16 mouse cellular contexts compared by ENCODE assay signal in the genomic region with DNA sequence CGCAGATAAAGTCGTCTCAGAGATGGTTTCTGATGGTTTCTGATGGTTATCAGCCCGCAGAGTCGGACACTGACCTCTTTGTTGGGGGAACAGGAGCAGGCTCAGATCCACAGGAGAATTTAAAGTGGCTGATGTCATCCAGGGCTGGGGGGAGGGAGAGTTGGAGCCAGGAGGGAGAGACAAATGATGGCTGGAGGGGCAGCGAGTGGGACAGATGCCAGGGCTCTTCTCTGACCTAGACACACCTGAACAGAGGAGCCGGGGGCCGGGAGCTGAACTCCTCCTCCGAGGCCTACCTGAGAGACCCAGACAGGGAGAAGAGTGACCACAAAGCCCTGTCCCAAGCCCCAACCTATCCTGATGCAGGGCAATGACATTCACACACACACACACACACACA. TPM values are rescaled to one million over a fixed set of nuclear protein-coding genes. Genes with fewer than 3 reads are reported as not detected.
DNase-seq lines count a peak whose midpoint lies in the region; ATAC-seq and TF ChIP-seq lines count a peak whose summit lies in the region.
"Had no signal": no experiment of that assay in that cellular context is flagged by ENCODE, and none has a peak within 500 bp of the region (broad histone marks: within the 10 kb centered on the region; RNA-seq: fewer than 3 reads in every experiment).

No protein-coding gene starts in this region.

- no peak for DNase-seq in heart, postnatal 14 days
- no peak for DNase-seq in MEL (ENCODE audit: low read depth, low spot score)
- peak; percentile 47 for DNase-seq in MN1 (ENCODE audit: low spot score)
- no peak for DNase-seq in liver, embryonic 14.5 days (ENCODE audit: low read depth in 3 of 3, low spot score in 3 of 3)
- DNase-seq: kidney, postnatal 4 days; lung, embryonic 14.5 days had no signal

- H3K27me3 ChIP-seq in heart, embryonic 15.5 days, result no peaks in the 10 kb centered on the region
- H3K27me3 ChIP-seq in MEL (ENCODE audit: control insufficient read depth in 1 of 2, insufficient read depth in 2 of 2, low read length in 2 of 2), result no peaks in the 10 kb centered on the region
- H3K27me3 ChIP-seq in liver, embryonic 14.5 days (ENCODE audit: control insufficient read depth, insufficient read depth, low read length), result no peaks in the 10 kb centered on the region
- no peaks in the 10 kb centered on the region; the same call in 1 of the 2 replicates for H3K27me3 ChIP-seq in kidney, embryonic 14.5 days (ENCODE audit: control insufficient read depth, insufficient read depth, low read length)
- H3K27me3 ChIP-seq: CH12.LX had no signal

- peak overlapping the region; percentile 70 for H3K27ac ChIP-seq in heart, embryonic 15.5 days
- H3K27ac ChIP-seq in MEL (ENCODE audit: control insufficient read depth, low read depth, low read length), result peak overlapping the region; percentile 13; the same call in 1 of the 2 replicates
- H3K27ac ChIP-seq in liver, embryonic 14.5 days, result peak overlapping the region; percentile 93
- no peak overlapping the region for H3K27ac ChIP-seq in kidney, embryonic 14.5 days (ENCODE audit: low read depth, low read length)

- H3K9ac ChIP-seq in heart, embryonic 15.5 days, result no peak overlapping the region
- H3K9ac ChIP-seq in MEL (ENCODE audit: control insufficient read depth, low read depth, low read length, poor library complexity, severe bottlenecking), result no peak overlapping the region
- H3K9ac ChIP-seq in liver, embryonic 14.5 days (replicated peaks), result peak overlapping the region; percentile 60
- H3K9ac ChIP-seq in kidney, embryonic 14.5 days (ENCODE audit: low read depth, low read length), result no peak overlapping the region
- H3K9ac ChIP-seq: lung, embryonic 14.5 days had no signal

- peaks cover 79% of the 10 kb centered on the region for H3K4me1 ChIP-seq in heart, embryonic 15.5 days (replicated peaks)
- peaks cover 8 to 33% of the 10 kb centered on the region in 2 experiments for H3K4me1 ChIP-seq in MEL (ENCODE audit: control insufficient read depth in 1 of 2, insufficient read depth in 2 of 2, low read length in 2 of 2)
- peaks cover 72 to 79% of the 10 kb centered on the region in 2 experiments for H3K4me1 ChIP-seq in liver, embryonic 14.5 days (replicated peaks; ENCODE audit: control insufficient read depth in 2 of 2, insufficient read depth in 2 of 2, low read length in 1 of 2)
- H3K4me1 ChIP-seq in kidney, embryonic 14.5 days (ENCODE audit: control insufficient read depth, insufficient read depth, low read length), result peaks cover 20% of the 10 kb centered on the region; the same call in 1 of the 2 replicates

- ATAC-seq in heart, embryonic 15.5 days (replicated peaks; ENCODE audit: insufficient number of reproducible peaks, insufficient read depth, low FRiP score, low read depth), result no peak
- no peak for ATAC-seq in liver, embryonic 14.5 days (ENCODE audit: insufficient read depth)
- no peak for ATAC-seq in kidney, embryonic 14.5 days (ENCODE audit: low FRiP score, low TSS enrichment)
- ATAC-seq in megakaryocyte, adult 5-6 weeks (ENCODE audit: poor library complexity, severe bottlenecking), result no peak

- H3K36me3 ChIP-seq in heart, embryonic 15.5 days, result peaks cover 12% of the 10 kb centered on the region; the same call in 1 of the 2 replicates
- H3K36me3 ChIP-seq in MEL (ENCODE audit: control insufficient read depth in 1 of 2, insufficient read depth in 2 of 2, low read length in 2 of 2), result peaks cover 29 to 40% of the 10 kb centered on the region in 2 experiments; a peak in 3 of 4 replicates
- H3K36me3 ChIP-seq in liver, embryonic 14.5 days (replicated peaks; ENCODE audit: control insufficient read depth, insufficient read depth, low read depth), result peaks cover 92% of the 10 kb centered on the region
- peaks cover 12% of the 10 kb centered on the region for H3K36me3 ChIP-seq in kidney, embryonic 14.5 days (ENCODE audit: control insufficient read depth, insufficient read depth, low read length)

- H3K4me3 ChIP-seq in heart, embryonic 15.5 days, result no peak overlapping the region
- H3K4me3 ChIP-seq in MEL (ENCODE audit: control insufficient read depth in 1 of 2, insufficient read depth in 1 of 2, low read depth in 2 of 2, low read length in 2 of 2), result no peak overlapping the region
- no peak overlapping the region for H3K4me3 ChIP-seq in liver, embryonic 14.5 days (ENCODE audit: insufficient read depth in 1 of 2, low read depth in 2 of 2, low read length in 2 of 2)
- no peak overlapping the region for H3K4me3 ChIP-seq in kidney, embryonic 14.5 days (ENCODE audit: low read length)

- no peak overlapping the region for H3K4me2 ChIP-seq in heart, embryonic 15.5 days
- H3K4me2 ChIP-seq in liver, embryonic 14.5 days (ENCODE audit: low read depth), result peak overlapping the region; percentile 50
- H3K4me2 ChIP-seq in kidney, embryonic 14.5 days (replicated peaks; ENCODE audit: low read depth, low read length), result no peak overlapping the region
- H3K4me2 ChIP-seq: lung, embryonic 14.5 days had no signal

- TF ChIP-seq POLR2A in MEL (IDR thresholded peaks at IDR 0.05; ENCODE audit: control insufficient read depth in 1 of 2, insufficient read depth in 1 of 2, low read depth in 1 of 2, low read length in 2 of 2, poor library complexity in 1 of 2), result 0 out of 4 replicates have a peak, but pooled peaks of 1 of the 2 experiments have one; percentile 15

- H3K9me3 ChIP-seq in heart, embryonic 15.5 days (replicated peaks), result no peaks in the 10 kb centered on the region
- no peaks in the 10 kb centered on the region for H3K9me3 ChIP-seq in MEL (replicated peaks; ENCODE audit: insufficient read depth, low read length)
- H3K9me3 ChIP-seq in liver, embryonic 14.5 days (ENCODE audit: control insufficient read depth, low read length), result no peaks in the 10 kb centered on the region
- H3K9me3 ChIP-seq in kidney, embryonic 14.5 days (ENCODE audit: control insufficient read depth, low read length), result no peaks in the 10 kb centered on the region

- H3K79me2 ChIP-seq in MEL (ENCODE audit: control insufficient read depth, insufficient read depth, low read length, poor library complexity), result peaks cover 20% of the 10 kb centered on the region

- intact Hi-C loops in heart, postnatal 14 days (cut with DNase I), result no loop called here

- TF ChIP-seq EP300 in MEL (IDR thresholded peaks at IDR 0.05; ENCODE audit: low read depth in 1 of 2, low read length in 2 of 2), result no peak
- no peak for TF ChIP-seq EP300 in liver, embryonic 14.5 days (IDR thresholded peaks at IDR 0.05; ENCODE audit: low read depth)

- no peak for TF ChIP-seq CTCF in MEL (IDR thresholded peaks at IDR 0.05 in 2 of 3, conservative IDR thresholded peaks at IDR 0.05 in 1 of 3; ENCODE audit: control insufficient read depth in 1 of 3, insufficient read depth in 1 of 3, low read depth in 2 of 3, low read length in 3 of 3, poor library complexity in 1 of 3, severe bottlenecking in 1 of 3)
- no peak for TF ChIP-seq CTCF in liver, embryonic 14.5 days (IDR thresholded peaks at IDR 0.05; ENCODE audit: low read depth)

- 41% methylated on average over 8 of the region's 8 CpGs for WGBS in heart, embryonic 15.5 days
- 69% methylated on average over 8 of the region's 8 CpGs for WGBS in liver, embryonic 14.5 days (ENCODE audit: insufficient replicate concordance)
- WGBS in kidney, embryonic 14.5 days, result 72% methylated on average over 8 of the region's 8 CpGs

- no peak for TF ChIP-seq RAD21 in MEL (IDR thresholded peaks at IDR 0.05; ENCODE audit: low read depth, low read length)

TF ChIP-seq in MEL, 35 proteins besides CTCF, POLR2A, EP300 and RAD21:
- TF ChIP-seq MYC (IDR thresholded peaks at IDR 0.05; ENCODE audit: low read depth, low read length), result no peak
- TF ChIP-seq UBTF (IDR thresholded peaks at IDR 0.05; ENCODE audit: borderline replicate concordance, insufficient read depth, low read depth, low read length), result no peak
- no peak for TF ChIP-seq POLR2AphosphoS5 (IDR thresholded peaks at IDR 0.05; ENCODE audit: borderline replicate concordance, low read depth, low read length)
TF ChIP-seq in MEL: peak in this region for 0.

RNA-seq across cellular contexts. Expression of a gene that starts 31.5 kb away (rescaled TPM):
- polyA plus RNA-seq in heart, embryonic 15.5 days (2015; fragmentation: Nextera tagmentation; extraction: Ambion mirVana), result not detected in 2 replicates
- not detected for total RNA-seq in heart, postnatal 14 days (2021)
- 0.12 TPM in 1 of 2 replicates, not detected in the other for total RNA-seq in MEL (2012; rRNA removed)
- under 1 TPM in 1 of 2 experiments, not detected in 1; 0.07 TPM for polyA plus RNA-seq in MEL (2012; ENCODE audit: insufficient read depth in 1 of 2, insufficient read length in 2 of 2, low read depth in 1 of 2, low replicate concordance in 2 of 2, missing spikeins in 1 of 2)
- polyA plus RNA-seq in liver, embryonic 14.5 days (2012; rRNA removed), result not detected in 2 replicates
- polyA plus RNA-seq in liver, embryonic 14.5 days (2014; fragmentation: Nextera tagmentation; extraction: Ambion mirVana), result not detected in 2 replicates
- polyA plus RNA-seq in kidney, embryonic 14.5 days (2014; fragmentation: Nextera tagmentation; extraction: Ambion mirVana), result not detected in 2 replicates
- total RNA-seq in megakaryocyte, adult 5-6 weeks (2015), result not detected in 2 replicates
- not detected in 2 replicates for total RNA-seq in megakaryocyte, adult 5-6 weeks (2017)
- total RNA-seq: adrenal gland, adult 18-20 months; common myeloid progenitor, adult 5-6 weeks; gastrocnemius, postnatal 4 days; megakaryocyte progenitor cell, adult 5-6 weeks had no signal
- polyA plus RNA-seq: intestine, embryonic 16.5 days; lung, embryonic 14.5 days; neural tube, embryonic 11.5 days had no signal

RNA-seq across cellular contexts. Expression of a gene that starts 47.1 kb away (rescaled TPM):
- 3.8 and 3.9 TPM in 2 replicates for polyA plus RNA-seq in heart, embryonic 15.5 days (2015; fragmentation: Nextera tagmentation; extraction: Ambion mirVana)
- total RNA-seq in heart, postnatal 14 days (2021), result 10 to 100 TPM; 25.5 to 26.9 TPM
- total RNA-seq in MEL (2012; rRNA removed), result 104 and 133 TPM in 2 replicates
- polyA plus RNA-seq in MEL (2012; ENCODE audit: insufficient read depth in 1 of 2, insufficient read length in 2 of 2, low read depth in 1 of 2, low replicate concordance in 2 of 2, missing spikeins in 1 of 2), result 100 to 1,000 TPM; 260 to 343 TPM
- polyA plus RNA-seq in liver, embryonic 14.5 days (2012; rRNA removed), result 69.6 and 80.3 TPM in 2 replicates
- polyA plus RNA-seq in liver, embryonic 14.5 days (2014; fragmentation: Nextera tagmentation; extraction: Ambion mirVana), result 13.3 and 16.2 TPM in 2 replicates
- 2.7 and 2.8 TPM in 2 replicates for polyA plus RNA-seq in kidney, embryonic 14.5 days (2014; fragmentation: Nextera tagmentation; extraction: Ambion mirVana)
- 4.3 and 4.5 TPM in 2 replicates for total RNA-seq in megakaryocyte, adult 5-6 weeks (2015)
- 4.8 and 5.6 TPM in 2 replicates for total RNA-seq in megakaryocyte, adult 5-6 weeks (2017)

RNA-seq across cellular contexts. Expression of a gene that starts 47.3 kb away (rescaled TPM):
- 26.1 and 31.0 TPM in 2 replicates for polyA plus RNA-seq in heart, embryonic 15.5 days (2015; fragmentation: Nextera tagmentation; extraction: Ambion mirVana)
- total RNA-seq in heart, postnatal 14 days (2021), result 10 to 100 TPM; 22.4 to 22.8 TPM
- total RNA-seq in MEL (2012; rRNA removed), result 84.3 and 98.5 TPM in 2 replicates
- polyA plus RNA-seq in MEL (2012; ENCODE audit: insufficient read depth in 1 of 2, insufficient read length in 2 of 2, low read depth in 1 of 2, low replicate concordance in 2 of 2, missing spikeins in 1 of 2), result 100 to 1,000 TPM in 1 of 2 experiments, 10 to 100 TPM in 1; 30.2 to 122 TPM
- 15.2 and 20.4 TPM in 2 replicates for polyA plus RNA-seq in liver, embryonic 14.5 days (2012; rRNA removed)
- 12.8 and 16.7 TPM in 2 replicates for polyA plus RNA-seq in liver, embryonic 14.5 days (2014; fragmentation: Nextera tagmentation; extraction: Ambion mirVana)
- polyA plus RNA-seq in kidney, embryonic 14.5 days (2014; fragmentation: Nextera tagmentation; extraction: Ambion mirVana), result 35.7 and 43.8 TPM in 2 replicates
- total RNA-seq in megakaryocyte, adult 5-6 weeks (2015), result 19.6 and 22.0 TPM in 2 replicates
- total RNA-seq in megakaryocyte, adult 5-6 weeks (2017), result 50.2 and 63.1 TPM in 2 replicates
